Mouse (Mus musculus) neutrophil, adult 5-6 weeks (primary cell): Measurements from ENCODE around the gene Gm4631. TPM values are rescaled to one million over a fixed set of nuclear protein-coding genes. Genes with fewer than 3 reads are reported as not detected.
"Not testable (repeated sequence)": the region's sequence is repeated elsewhere in the genome, so short reads cannot be mapped to it uniquely, and the experiment has no call there.

Experiments used
- ATAC-seq: fragments of 151-379, 151-347 bp; 2 replicates; pipeline ENCODE4 v1.8.0; 2017; ENCODE audit warnings: mild to moderate bottlenecking, moderate TSS enrichment; ENCODE audit not compliant: insufficient number of reproducible peaks, poor library complexity, low FRiP score, severe bottlenecking; ENCODE audit errors: extremely low read depth
- total RNA-seq: library from RNA; stranded (forward); fragments of 200-1000 nt; gene quantifications from 2 replicates; pipeline ENCODE4 v1.2.3, GENCODE M21; 2017

The Gm4631 gene
- 15.5 and 16.2 TPM in 2 replicates for total RNA-seq

DNA sequence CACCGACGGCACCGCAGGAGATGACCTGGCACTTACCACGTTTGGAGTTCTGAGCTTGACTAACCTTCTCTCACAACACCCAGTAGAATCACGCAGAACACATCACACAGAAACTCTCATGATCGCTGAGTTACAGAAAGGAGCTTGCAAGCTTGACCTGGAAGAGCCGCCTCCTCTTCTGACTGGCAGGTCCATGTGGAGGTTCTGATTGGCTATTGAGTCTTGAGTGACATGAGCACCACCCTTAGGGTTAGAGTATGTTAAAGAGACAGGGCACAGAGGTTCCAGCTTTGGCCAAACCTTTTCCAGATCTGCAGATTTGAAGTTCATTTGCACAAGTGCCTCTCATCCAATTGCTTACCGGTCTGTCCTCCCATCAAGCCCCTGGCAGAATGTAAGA lies at the start of gene Gm4631:
Gene Gm4631 (minus strand): TSS at position 101 of the 400 bp plus-strand sequence.
- ATAC-seq, result not testable (repeated sequence)

DNA sequence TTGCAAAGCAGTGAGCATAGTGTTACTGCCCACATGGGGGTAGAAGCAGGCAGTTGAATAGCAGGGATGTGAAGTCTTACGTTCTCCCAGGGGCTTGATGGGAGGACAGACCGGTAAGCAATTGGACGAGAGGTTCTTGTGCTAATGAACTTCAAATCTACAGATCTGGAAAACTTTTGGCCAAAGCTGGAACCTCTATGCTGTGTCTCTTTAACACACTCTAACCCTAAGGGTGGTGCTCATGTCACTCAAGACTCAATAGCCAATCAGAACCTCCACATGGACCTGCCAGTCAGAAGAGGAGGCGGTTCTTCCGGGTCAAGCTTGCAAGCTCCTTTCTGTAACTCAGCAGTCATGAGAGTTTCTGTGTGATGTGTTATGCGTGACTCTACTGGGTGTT lies 34.1 kb upstream of the Gm4631 start, which contains the start of gene Zfp968:
Gene Zfp968 (plus strand): TSS at position 301 of the 400 bp plus-strand sequence.
- not testable (repeated sequence) for ATAC-seq

DNA sequence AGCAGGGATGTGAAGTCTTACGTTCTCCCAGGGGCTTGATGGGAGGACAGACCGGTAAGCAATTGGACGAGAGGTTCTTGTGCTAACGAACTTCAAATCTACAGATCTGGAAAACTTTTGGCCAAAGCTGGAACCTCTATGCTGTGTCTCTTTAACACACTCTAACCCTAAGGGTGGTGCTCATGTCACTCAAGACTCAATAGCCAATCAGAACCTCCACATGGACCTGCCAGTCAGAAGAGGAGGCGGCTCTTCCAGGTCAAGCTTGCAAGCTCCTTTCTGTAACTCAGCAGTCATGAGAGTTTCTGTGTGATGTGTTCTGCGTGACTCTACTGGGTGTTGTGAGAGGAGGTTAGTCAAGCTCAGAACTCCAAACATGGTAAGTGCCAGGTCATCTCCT lies 63.2 kb downstream of the Gm4631 start, which contains the start of gene Gm14440:
Gene Gm14440 (plus strand): TSS at position 301 of the 400 bp plus-strand sequence.
- not testable (repeated sequence) for ATAC-seq

Other genes with a start within 250 kb of the Gm4631 start
- gene Gm14399, start 196.2 kb downstream of the Gm4631 start, total RNA-seq, result 4.5 and 9.2 TPM in 2 replicates
- 0.12 TPM in 1 of 2 replicates, not detected in the other for gene Gm14443, start 162.3 kb downstream of the Gm4631 start, total RNA-seq
- gene Gm14391, start 131.3 kb downstream of the Gm4631 start, total RNA-seq, result 13.6 and 14.4 TPM in 2 replicates
- 3.1 and 6.1 TPM in 2 replicates for gene Gm14440, start 63.1 kb downstream of the Gm4631 start, total RNA-seq
- 5.8 and 6.3 TPM in 2 replicates for gene Zfp968, start 34.2 kb upstream of the Gm4631 start, total RNA-seq
- 2.5 and 3.4 TPM in 2 replicates for gene Gm4724, start 97.6 kb upstream of the Gm4631 start, total RNA-seq
- 8.6 and 13.1 TPM in 2 replicates for gene Zfp965, start 131.8 kb upstream of the Gm4631 start, total RNA-seq